Mouse (Mus musculus): ENCODE results near the gene Pigc.

DNA sequence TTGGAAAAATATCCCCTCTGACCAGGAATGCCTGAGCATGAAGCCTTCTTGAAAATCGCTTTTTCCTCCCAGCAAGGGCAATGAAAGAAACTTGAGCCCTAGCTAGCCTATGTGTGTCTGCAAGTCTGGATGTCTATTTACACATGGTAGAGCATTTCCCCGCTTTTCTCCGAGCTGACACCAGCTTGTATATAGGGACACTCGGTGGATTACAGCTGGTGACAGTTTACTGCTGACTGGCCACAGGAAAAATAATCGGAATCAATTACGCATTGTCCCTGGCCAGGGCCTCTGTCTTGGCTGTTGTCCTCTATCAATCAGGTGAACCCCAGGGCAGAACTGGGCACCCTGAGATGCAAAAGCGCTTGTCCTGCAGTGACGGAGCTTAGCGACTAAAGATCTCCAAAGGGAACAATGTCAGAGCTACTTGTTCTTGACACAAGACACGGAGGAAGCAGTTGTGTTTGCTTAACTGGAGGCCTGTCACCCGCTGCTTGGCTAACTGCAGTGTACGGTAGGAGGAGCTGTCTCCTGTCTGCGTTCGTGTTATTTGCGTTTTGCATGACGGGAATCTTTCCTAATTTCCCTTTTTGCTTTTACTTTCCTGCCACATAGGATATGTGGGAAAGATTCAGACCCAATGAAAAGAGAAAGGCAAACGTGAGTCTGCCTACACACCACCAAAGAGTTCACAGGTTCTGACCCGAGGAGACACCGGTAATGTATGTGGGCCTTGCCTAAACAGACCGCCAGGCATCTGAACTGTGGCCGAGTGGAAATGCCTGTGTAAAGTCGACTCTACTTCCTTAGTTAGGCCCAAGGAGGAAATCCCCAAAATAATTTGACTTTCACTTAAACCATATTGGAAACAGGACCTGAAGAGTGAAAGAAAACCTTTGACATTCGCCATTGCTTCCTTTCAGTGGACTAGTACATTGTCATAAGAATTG, 36.1 kb downstream of the Pigc start:
- TF ChIP-seq CTCF (IDR thresholded peaks at IDR 0.05; ENCODE audit: borderline replicate concordance, control insufficient read depth, extremely low read depth, insufficient read depth, low read length, poor library complexity): no peak
- no peak for TF ChIP-seq POLR2A (IDR thresholded peaks at IDR 0.05; ENCODE audit: control insufficient read depth, extremely low read depth, insufficient read depth, low read length, poor library complexity)

Data from thymus, adult 2 months (tissue).